Mouse (Mus musculus) limb, embryonic 14.5 days (tissue): ENCODE data around the gene Atp13a5. TPM values are rescaled to one million over a fixed set of nuclear protein-coding genes. Genes with fewer than 3 reads are reported as not detected.

ENCODE experiments used
- ATAC-seq: fragments of 200-750 bp; cut with Nextera tagmentation; 2 replicates; pipeline ENCODE4 v1.8.0; 2017; ENCODE audit warnings: low read depth, moderate number of reproducible peaks, moderate TSS enrichment; ENCODE audit not compliant: low FRiP score
- DNase-seq: peaks from one replicate; pipeline ENCODE4 v3.0.0-alpha.2; 2015; ENCODE audit warnings: low spot score
- H3K27ac ChIP-seq: fragments of 300-500 bp; sonication (generic); replicated peaks from 2 replicates; pipeline ENCODE4 v1.5.1; 2014; ENCODE audit warnings: low read depth, mild to moderate bottlenecking, low read length, moderate library complexity, mixed read lengths
- H3K27me3 ChIP-seq: fragments of 300-500 bp; sonication (generic); 2 replicates; pipeline ENCODE4 v1.6.1; 2014; ENCODE audit warnings: low read length, mixed read lengths; ENCODE audit not compliant: control insufficient read depth, insufficient read depth
- H3K36me3 ChIP-seq: fragments of 300-500 bp; sonication (generic); 2 replicates; pipeline ENCODE4 v1.6.1; 2014; ENCODE audit warnings: mild to moderate bottlenecking, low read length, moderate library complexity, mixed read lengths; ENCODE audit not compliant: control insufficient read depth, insufficient read depth
- H3K4me1 ChIP-seq: fragments of 300-500 bp; sonication (generic); 2 replicates; pipeline ENCODE4 v1.6.1; 2014; ENCODE audit warnings: antibody characterized with exemption, low read length, mixed read lengths; ENCODE audit not compliant: control insufficient read depth, insufficient read depth
- H3K4me2 ChIP-seq: fragments of 300-500 bp; sonication (generic); replicated peaks from 2 replicates; pipeline ENCODE4 v1.6.1; 2014; ENCODE audit warnings: low read depth, mild to moderate bottlenecking, low read length, moderate library complexity; ENCODE audit not compliant: severe bottlenecking
- H3K4me3 ChIP-seq: fragments of 300-500 bp; sonication (generic); replicated peaks from 2 replicates; pipeline ENCODE4 v1.5.1; 2014; ENCODE audit warnings: low read length
- H3K9ac ChIP-seq: fragments of 300-500 bp; sonication (generic); 2 replicates; pipeline ENCODE4 v1.6.1; 2014; ENCODE audit warnings: mild to moderate bottlenecking, low read depth, low read length, moderate library complexity; ENCODE audit not compliant: severe bottlenecking
- H3K9me3 ChIP-seq: fragments of 300-500 bp; sonication (generic); 2 replicates; pipeline ENCODE4 v1.6.1; 2016; ENCODE audit warnings: low read length; ENCODE audit not compliant: control insufficient read depth
- POLR2A ChIP-seq: fragments of 200-500 bp; IDR thresholded peaks from 2 replicates; pipeline ENCODE4 v1.8.0; 2012; ENCODE audit warnings: inconsistent platforms, mild to moderate bottlenecking, moderate library complexity, borderline replicate concordance; ENCODE audit not compliant: insufficient read depth, insufficient read length; ENCODE audit errors: extremely low read depth
- WGBS: fragments of 180-500 bp; shearing (Covaris S2); extraction: QIAGEN DNeasy Blood & Tissue Kit; methylation state at CpG from one replicate; pipeline ENCODE4 v1.1.7; 2014; 5-methylcytosine and 5-hydroxymethylcytosine counted together
- polyA plus RNA-seq, 2 experiments: library from polyadenylated mRNA; depleted of rRNA in 1 of 2; stranded (reverse) in 1 of 2; unstranded in 1 of 2; fragments of >200 nt; fragmentation: Nextera tagmentation in 1 of 2; extraction: Ambion mirVana in 1 of 2; gene quantifications; 2 replicates each; pipeline versions ENCODE4 v1.2.1 to v1.2.3; 2012 to 2014

Atp13a5 gene
- polyA plus RNA-seq, 2 experiments: 0.34 to 0.49 TPM

DNA sequence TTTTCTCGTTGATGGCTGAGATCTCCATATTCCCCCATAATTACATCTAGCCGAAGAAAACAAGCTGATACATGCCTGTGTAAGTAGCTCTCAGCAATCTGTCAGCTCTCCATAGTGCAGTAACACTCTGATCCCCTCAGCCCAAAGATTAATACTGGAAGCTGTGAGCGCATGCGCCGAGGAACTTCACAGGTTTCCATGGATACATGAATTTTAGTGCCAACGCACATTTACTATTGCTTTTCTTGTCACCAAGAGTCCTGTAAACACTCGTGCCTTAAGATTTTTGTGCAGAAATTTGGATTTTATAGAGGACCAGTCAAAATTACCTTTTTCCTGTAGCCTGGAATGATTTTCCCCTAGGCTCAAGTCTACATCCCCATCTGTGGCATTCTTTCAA is 173.7 kb downstream of the Atp13a5 start:
- peaks cover 38% of the 10 kb centered on the region for H3K27me3 ChIP-seq
- H3K9me3 ChIP-seq: no peaks in the 10 kb centered on the region
- no peak overlapping the region for H3K4me2 ChIP-seq
- no peak overlapping the region for H3K4me3 ChIP-seq
- H3K4me1 ChIP-seq: peaks cover 10% of the 10 kb centered on the region
- no peak overlapping the region for H3K9ac ChIP-seq
- no peak overlapping the region for H3K27ac ChIP-seq
- peak; percentile 79 for ATAC-seq
- TF ChIP-seq POLR2A: no peak
- DNase-seq: peak; percentile 77
- H3K36me3 ChIP-seq: no peaks in the 10 kb centered on the region
- WGBS: 27% methylated on average over 7 of the region's 7 CpGs

DNA sequence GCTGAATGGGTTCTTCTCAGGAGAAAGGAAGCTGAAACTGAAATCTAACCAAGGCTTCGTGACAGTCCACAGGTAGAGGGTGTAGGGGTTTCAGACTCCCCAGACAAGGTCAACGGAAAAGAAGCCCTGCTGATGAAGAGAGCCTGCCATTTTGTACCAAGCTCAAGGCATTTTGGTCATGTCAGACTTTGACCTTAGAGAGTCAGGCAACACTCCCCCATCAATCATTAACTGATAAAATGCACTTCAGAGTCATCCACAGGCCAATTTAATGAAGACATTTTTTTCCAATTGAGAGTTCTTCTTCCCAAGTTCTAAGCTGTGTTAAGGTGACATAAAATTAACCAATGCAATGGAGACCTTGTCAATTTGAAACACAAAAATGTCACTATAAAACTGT is 177.4 kb downstream of the Atp13a5 start:
- H3K27me3 ChIP-seq: peaks cover 17% of the 10 kb centered on the region; the same call in 1 of the 2 replicates
- ATAC-seq (no peak), DNase-seq (no peak)
- H3K4me2 ChIP-seq: no peak overlapping the region
- 90% methylated on average over 2 of the region's 2 CpGs for WGBS
- H3K4me3 ChIP-seq: no peak overlapping the region
- H3K9me3 ChIP-seq: no peaks in the 10 kb centered on the region
- TF ChIP-seq POLR2A: no peak
- no peak overlapping the region for H3K9ac ChIP-seq
- no peaks in the 10 kb centered on the region for H3K36me3 ChIP-seq
- H3K27ac ChIP-seq: no peak overlapping the region
- H3K4me1 ChIP-seq: peaks cover 6% of the 10 kb centered on the region

DNA sequence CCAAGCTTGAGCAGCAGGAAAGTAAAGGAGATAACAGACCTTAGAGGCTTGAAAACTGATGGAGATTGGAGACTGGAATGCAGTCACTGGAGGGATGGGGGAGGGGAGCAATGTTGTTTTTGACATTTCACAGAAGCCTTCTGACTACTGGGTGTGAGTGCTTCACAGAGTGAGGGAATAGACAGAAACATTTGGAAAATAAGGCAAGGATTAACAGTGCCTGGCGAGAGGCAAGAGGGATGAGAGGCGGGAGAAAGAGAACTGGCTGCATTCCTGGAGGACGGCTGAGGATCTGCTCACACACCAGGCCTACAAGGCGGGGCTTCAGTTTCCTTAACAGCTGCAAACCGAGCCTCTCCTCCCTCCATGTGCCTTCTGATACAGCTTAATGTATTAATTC is 180.1 kb downstream of the Atp13a5 start:
- Histone ChIP-seq H3K9me3 (no peaks in the 10 kb centered on the region), H3K4me2 (no peak overlapping the region), H3K36me3 (no peaks in the 10 kb centered on the region), H3K9ac (no peak overlapping the region), H3K27ac (0 out of 2 replicates have a peak overlapping the region, but pooled peaks have one; percentile 8), H3K4me3 (no peak overlapping the region), H3K27me3 (peaks cover 17% of the 10 kb centered on the region; the same call in 1 of the 2 replicates), H3K4me1 (no peaks in the 10 kb centered on the region; the same call in none of the 2 replicates)
- TF ChIP-seq POLR2A: no peak
- WGBS: 15% methylated on average over 5 of the region's 5 CpGs
- ATAC-seq (peak; percentile 79), DNase-seq (peak; percentile 76)

- no peaks in the 10 kb centered on the region for H3K36me3 ChIP-seq
- peaks cover 4% of the 10 kb centered on the region for H3K4me1 ChIP-seq
- DNase-seq (no peak), ATAC-seq (no peak)
- TF ChIP-seq POLR2A: no peak
- H3K27me3 ChIP-seq: peaks cover 7% of the 10 kb centered on the region; the same call in 1 of the 2 replicates
- H3K9me3 ChIP-seq: no peaks in the 10 kb centered on the region
- H3K4me2 ChIP-seq: no peak overlapping the region
- H3K27ac ChIP-seq: no peak overlapping the region
- H3K4me3 ChIP-seq: no peak overlapping the region
- H3K9ac ChIP-seq: no peak overlapping the region
- 78% methylated on average over 1 of the region's 1 CpGs for WGBS
Measured at GRCm38 (mm10) chr16:29195156-29195555, 183.4 kb downstream of the Atp13a5 start.

DNA sequence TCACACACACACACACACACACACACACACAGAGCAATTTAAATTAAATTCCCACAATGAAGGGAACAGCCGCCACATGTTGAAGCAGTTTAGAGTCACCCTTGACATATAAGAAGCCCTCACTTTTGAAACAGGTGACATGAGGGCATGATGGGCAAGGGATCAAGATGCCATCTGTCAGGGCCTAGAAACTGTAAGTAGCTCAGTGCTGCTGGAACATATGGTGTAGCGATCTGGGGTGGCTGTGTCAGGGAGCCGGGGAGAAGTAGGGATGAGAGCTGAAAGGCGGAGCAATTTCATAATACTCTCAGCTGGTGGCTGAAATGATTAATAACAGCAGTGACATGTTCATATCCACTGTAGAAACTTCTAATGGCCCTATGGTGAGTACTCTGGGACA is 184.6 kb downstream of the Atp13a5 start:
- Histone ChIP-seq H3K4me3 (no peak overlapping the region), H3K27me3 (peaks cover 7% of the 10 kb centered on the region; the same call in 1 of the 2 replicates), H3K9ac (no peak overlapping the region), H3K4me2 (no peak overlapping the region), H3K4me1 (peaks cover 4% of the 10 kb centered on the region), H3K27ac (no peak overlapping the region), H3K36me3 (no peaks in the 10 kb centered on the region), H3K9me3 (no peaks in the 10 kb centered on the region)
- 0 out of 2 replicates have a peak, but pooled peaks have one; percentile 21 for ATAC-seq
- 66% methylated on average over 4 of the region's 4 CpGs for WGBS
- no peak for TF ChIP-seq POLR2A
- DNase-seq: peak; percentile 13
